Mouse (Mus musculus): ENCODE measurements around the gene Nucb1.
A peak's percentile ranks its signal among the peaks of the same experiment; 100 is the strongest.
"Not testable (repeated sequence)": the region's sequence is repeated elsewhere in the genome, so short reads cannot be mapped to it uniquely, and the experiment has no call there.

The Nucb1 gene

DNA sequence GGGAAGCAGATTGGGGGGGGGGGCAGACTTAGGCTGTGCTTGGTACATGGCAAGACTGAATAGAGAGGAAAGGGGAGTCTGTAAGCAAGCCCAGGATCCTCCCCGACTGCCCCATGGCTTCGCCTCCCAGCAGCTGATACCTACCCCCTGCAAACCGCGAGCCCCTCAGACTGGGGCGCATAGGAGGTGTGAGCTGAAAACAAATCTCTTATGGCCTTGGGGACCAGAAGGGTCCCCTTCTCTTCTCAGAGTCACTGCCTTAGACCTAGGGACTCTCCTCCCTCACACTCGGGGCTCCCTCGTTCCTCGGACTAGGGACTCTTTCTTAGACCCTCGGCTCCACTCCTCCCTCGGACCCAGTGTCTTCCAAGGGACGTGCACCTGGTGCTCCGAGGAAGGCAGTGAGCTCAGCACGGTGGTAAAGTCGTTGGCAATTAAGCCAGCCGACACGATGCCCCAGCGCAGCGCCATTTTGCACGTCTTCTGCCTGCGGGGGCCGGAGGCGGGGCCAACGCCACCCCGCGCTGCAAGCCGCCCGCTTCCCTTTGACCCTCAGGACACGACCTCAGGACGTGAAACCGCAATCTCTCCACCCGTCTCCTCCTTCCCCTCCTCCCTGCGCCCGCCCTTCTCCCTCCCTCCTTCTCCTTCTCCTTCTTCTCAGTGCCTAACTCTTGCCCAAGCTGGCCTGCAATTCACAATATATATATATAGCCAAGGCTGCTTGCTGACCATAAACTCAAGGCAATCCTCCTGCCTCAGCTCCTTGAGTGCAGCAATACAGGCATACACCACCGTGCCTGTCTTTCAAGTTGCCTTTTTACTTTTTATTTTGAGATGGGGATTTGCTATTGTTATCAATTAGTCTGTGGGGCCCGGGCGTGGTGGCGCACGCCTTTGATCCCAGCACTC is 21.7 kb downstream of the Nucb1 start, which contains the start of gene Dhdh:
Gene Dhdh (minus strand): TSS at position 513 of the 912 bp plus-strand sequence.
- DNase-seq: peak; percentile 25 to 38

DNA sequence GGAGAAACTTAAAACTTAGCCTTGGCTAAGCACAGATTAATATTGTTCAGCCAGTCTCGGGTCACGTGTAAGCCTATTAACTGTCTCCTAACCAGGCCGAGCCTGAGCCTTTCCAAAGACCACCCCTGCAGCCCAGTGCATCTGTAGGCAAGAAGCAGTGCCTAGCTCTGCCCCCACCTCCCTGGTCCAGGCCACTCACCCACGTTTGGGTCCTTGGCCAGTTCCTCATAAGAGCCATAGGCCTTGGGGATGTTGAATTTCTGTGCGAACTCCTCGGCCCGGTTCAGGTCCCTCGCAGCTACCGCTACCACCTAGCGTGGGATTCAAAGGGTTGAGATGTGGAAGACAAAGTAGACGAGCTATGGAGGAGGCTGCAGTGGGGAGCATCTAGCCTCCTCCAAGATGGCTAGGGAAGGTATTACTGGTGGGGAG is 22.3 kb downstream of the Nucb1 start:
- DNase-seq: no peak

DNA sequence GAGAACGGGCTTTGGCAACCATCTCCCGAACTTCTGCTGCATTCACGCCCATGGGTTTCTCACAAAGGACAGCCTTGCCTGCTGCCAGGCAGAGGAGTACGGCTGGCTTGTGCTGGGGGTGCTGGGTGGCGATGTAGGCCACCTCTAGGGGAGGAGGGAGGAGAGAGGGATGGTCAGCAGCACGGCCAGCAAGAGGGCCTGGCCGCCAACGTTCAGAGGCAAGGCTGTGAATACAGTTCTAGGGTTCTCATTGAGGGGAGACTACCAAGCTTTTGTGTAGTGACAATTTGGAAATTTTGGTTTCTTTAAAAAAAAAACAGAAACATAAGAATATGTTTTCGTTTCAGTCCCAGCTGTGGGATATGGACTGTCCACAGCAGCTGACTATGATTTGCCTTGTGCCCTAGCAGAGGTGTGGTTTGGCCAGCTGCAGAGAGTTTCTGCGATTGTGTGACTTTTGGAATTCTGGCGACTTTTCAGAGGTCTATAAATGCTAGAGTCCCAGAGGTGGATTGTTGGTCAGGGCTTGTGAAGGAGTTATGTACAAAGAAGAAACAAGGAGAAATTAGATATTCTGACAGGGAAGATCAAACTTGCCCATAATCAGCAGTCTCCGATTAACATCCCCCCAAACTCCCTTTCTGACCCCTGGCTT is 23.3 kb downstream of the Nucb1 start, which contains the start of gene Gm45808:
Gene Gm45808 (minus strand): TSS at position 51 of the 655 bp plus-strand sequence.
- no peak for DNase-seq

DNA sequence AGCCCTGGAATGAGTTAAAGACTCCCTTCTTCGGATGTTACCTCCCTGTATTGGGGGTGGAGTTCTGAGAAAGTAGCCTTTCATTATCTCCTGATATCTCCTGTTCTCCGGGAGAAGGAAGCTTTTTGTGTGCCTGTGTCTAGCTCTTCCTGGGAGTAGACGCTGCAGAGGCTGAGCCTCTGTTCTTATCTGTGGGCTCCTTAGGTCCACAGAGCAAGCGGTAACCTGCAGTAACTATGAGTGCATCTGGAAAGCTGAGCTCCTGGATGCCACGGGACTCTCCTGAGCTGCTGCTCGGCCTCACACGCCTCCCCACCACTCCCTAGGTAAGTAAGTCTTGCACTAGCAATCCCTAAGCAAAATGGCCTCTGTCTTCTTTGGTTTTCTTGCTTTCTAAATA is 24.0 kb downstream of the Nucb1 start:
- no peak for DNase-seq

DNA sequence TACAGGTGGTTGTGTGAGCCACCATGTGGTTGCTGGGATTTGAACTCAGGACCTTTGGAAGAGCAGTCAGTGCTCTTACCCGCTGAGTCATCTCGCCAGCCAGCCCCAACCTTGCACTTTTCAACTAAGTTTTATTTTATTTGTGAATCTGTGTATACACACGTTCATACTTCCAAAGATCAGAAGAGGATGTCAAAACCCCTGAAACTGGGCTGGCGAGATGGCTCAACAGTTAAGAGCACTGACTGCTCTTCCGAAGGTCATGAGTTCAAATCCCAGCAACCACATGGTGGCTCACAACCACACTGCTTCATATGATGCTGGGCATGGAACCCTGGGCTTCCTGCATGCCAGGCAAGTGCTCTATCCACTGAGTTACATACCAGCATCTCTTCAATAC is 25.2 kb downstream of the Nucb1 start:
- DNase-seq: not testable (repeated sequence)

DNA sequence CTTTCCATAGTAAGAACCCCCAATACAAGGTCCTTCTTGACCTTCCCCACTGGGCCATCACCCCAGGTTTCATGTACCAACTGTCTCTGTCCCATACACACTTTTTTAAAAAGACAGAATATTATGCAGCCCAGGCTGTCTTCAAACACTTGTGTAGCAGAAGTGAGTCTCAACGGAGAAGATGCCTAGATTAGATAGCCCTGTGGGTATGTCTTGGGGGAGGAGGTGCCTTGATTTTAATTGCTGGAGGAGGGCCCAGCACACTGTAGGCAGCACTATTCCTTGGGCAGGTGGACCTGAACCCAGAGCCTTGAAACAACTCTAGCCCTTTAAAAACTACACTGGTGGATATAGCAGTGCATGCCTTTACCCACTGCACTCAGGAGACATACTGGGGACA is 28.0 kb downstream of the Nucb1 start:
- DNase-seq: no peak

DNA sequence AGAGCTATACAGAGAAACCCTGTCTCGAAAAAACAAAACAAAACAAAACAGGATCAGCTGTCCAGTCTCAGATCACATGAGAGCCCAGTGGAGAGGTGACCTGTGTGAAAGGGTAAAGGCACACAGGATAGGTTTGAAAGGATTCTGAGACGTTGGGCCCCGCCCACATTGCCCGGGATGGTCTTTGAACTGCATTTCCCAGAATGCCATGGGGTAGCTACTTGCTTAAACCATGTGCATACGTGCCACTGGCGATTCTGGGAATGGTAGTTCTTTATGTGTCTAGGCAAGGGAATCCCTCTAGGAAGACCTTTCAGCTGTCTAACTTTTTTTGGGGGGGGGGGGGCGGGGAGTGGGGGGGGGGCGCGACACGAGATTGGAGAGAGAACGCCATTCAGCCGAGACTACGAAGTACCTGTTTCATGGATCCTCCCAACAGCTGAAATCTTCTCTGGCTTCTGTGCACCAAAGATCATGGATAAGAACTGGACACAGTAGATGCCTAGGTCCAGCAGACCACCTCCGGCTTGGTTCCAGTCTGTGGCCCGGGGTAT is 28.8 kb downstream of the Nucb1 start, which contains the start of gene Tulp2:
Gene Tulp2 (plus strand): TSS at position 504 of the 554 bp plus-strand sequence.
- peak; percentile 48 to 60 for DNase-seq

DNA sequence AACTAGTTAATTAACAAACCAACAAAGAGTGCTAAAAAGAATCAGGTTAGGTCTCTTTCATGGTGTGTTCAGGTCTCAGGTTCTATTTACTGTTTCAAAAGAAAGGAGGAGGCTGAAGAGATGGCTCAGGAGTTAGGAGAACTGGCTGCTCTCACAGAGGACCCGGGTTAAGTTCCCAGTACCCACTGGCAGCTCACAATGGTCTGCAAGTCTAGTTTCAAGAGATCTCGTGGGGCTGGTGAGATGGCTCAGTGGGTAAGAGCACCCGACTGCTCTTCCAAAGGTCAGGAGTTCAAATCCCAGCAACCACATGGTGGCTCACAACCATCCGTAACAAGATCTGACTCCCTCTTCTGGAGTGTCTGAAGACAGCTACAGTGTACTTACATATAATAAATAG is 29.9 kb downstream of the Nucb1 start:
- not testable (repeated sequence) for DNase-seq

DNA sequence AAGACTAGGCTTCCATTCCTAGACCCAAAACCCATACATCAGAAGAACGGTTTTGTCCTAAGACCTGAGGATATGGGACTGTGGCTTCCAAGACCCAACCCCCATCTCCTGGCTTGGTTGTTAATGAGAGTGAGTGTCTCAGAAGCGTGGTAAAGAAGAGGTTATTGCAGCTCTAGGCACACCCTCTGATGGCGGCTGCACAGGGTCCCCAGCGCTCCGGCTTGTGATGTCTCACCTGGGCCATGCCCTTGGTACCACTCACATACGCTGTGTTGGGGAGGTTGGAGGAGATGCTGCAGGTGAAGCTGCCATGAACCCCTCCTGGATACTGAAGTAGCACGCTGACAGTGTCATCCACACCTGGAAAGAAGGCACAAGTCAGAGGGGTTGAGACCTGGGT is 31.4 kb downstream of the Nucb1 start:
- DNase-seq: no peak

DNA sequence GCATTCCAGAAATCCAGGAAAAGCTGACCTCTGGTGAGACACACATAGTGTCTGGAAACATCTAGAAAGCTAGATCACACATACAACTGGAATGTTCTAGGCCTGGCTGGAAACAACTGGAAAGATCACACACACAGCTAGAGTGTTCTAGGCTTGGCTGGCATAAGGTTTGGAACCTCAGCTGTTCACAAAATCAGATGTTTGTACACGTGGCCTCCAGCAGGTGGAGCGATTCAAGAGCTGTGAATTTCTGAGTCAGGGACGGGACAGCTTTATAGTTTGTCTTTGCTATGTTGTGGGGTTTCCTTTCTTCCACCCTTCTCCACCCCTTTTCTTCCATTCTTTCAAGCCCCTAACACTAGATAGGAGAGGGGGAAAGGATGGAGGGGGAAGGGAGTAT is 33.2 kb downstream of the Nucb1 start:
- no peak for DNase-seq

DNA sequence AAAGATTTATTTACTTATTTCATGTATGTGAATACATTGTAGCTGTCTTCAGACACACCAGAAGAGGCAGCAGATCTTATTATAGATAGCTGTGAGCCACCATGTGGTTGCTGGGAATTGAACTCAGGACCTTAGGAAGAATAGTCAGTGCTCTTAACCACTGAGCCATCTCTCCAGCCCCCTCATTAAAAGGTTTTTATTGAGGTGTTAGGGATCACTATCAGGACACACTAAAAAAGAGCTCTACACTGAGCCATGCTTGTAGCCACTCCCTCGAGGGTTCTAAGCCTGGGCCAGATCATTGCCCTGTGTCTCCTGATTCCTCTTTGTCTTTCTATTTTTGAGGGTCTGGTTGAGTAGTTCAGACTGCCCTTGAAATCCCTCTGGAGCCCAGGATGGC is 33.8 kb downstream of the Nucb1 start:
- DNase-seq: no peak

DNA sequence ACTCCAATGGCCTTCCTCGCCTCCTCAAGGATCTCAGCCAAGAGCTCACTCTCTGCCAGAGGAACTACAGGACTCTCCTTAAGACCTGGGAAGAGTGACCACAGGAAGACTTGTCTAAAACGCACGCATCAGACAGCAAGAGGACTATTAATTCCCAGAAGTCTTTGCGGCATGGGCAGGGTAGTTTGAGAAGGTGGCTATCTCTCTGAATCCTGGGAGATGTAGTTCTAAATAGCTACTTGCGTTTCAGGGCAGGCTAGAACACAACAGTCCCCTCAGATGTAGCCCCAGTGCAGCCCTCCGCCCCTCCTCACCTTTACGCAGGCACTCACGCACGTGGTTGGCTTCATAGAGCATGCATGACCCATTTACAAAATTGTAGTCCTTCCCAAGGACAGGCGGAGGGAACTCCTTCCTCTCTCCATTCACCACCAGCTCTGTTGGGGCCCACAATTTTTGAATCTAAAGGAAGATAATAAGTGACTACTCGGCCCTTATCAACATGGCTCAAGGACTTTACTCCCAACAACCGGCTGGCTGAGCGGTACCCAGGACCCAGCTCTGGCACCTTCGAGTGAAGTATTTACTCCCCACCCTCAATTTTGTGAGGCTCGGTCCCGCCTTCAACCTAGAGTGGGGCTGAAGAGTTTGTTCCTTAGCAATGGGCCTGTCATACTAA is 34.8 kb downstream of the Nucb1 start:
- no peak for DNase-seq

DNA sequence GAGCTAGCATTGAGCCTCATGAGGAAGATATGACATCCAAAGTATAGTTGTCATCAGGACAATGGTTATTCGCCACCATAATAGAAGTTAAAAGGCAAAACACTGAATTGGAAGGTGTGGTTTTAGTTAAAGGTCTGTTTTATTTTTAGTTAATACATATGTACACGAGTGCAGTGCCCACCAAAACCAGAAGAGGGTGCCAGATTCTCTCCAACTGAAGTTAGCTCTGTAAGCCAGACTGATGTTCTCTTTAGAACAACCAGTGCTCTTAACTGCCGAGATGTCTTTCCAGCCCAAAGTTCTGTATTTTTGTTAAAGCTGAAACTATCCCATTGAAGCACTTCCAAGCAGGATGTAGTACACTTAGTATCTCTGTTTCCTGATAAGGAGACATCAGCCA is 39.3 kb downstream of the Nucb1 start:
- DNase-seq: no peak

DNA sequence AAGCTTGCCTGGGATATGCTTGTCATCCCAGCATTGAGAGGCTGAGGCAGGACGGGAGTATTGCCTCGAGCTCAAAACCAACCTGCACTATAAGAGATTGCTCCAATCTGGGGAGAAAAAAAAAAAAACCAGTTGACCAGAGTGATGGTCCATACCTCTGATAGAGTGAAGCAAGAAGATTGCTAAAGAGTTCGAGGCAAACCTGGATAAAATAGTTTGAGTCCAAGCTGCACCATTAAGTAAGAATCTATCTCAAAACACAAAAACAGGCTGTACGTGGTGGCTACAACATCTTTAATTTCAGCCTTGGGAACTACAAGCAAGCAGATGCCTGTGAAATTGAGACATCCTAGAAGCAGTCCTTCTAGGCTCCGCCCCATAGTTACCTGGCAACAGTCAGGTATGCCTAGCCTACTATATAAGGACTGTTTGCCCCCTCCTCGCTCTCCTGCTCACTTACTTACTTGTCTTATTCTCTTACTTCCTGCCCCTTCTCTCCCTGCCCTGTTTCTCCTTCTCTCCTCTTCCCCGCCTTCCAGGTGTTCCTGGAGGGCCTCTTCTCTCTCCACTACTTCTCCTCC is 43.0 kb downstream of the Nucb1 start:
- DNase-seq: no peak

DNA sequence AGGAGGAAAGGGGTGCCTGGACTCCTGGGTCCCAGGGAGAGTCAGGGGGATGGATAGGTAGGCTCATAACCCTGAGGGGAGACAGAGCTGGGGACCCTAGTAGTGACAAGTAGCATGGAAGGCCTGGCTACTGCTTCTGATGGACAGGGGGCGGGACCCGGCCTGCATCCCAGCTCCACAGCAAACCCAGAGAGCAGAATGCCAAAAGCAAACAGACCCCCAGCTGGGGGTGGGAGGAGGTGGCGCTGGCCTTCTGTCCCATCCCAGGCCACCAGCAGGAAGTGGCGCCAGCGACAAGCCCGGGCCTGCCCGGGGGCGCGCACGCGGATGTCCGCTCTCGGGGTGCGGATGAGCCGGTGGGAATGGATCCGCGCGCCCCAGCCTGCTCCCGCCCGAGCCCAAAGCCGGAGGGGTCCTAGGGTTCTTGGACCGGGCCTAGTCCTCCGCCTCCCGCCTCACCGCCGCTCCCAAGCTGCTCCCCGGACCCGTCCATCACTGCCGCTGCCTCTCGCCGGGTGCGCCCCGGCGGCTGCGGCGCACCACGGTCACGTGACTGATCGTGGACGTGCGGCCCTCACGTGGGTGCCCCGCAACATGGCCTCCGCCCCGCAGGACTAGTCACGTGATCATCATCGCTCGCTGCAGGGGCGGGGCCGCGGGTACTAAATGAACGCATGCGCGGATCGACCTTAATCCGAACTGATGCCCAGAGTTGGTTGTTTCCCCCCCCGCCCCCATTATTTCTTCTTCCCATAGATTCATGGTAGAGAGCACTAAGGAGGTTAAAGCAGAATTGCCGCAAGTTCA is 43.7 kb downstream of the Nucb1 start, which contains the start of gene Bax:
Gene Bax (minus strand): TSS at position 616 of the 807 bp plus-strand sequence.
- DNase-seq: peak; percentile 81 to 86

DNA sequence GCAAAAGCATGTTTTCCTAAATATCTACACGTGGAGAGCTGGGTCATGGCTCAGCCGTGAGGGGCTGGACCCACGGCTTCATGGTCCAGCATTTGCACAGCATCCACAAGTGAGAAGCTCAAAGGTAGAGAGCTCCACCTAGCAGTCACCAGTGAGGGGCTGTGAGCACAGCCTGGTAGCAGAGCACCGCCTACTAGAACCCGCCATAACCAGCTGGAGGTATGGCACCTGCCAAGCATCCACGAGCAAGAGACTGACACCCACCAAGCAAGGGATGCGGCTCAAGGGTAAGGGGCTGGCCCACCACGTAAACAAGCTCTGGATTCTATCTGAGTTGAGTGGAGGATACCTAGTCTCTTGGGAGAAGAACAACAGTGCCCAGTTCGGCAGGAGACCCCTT is 44.7 kb downstream of the Nucb1 start:
- peak in 1 of 2 experiments; percentile 35 for DNase-seq

DNA sequence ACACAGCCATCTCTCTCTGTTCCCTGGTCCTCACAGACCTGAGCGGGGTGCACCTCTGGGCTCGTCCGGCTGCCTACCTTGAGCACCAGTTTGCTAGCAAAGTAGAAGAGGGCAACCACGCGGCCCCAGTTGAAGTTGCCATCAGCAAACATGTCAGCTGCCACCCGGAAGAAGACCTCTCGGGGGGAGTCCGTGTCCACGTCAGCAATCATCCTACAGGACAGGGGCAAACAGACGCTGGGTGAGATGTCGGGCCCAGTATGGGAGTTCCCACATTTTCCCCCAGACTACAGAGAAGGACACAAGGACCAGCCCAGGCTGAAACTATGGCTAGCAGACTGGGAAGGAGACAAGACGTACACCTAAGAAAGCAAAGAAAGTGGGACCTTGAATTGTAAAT is 45.1 kb downstream of the Nucb1 start:
- no peak for DNase-seq

DNA sequence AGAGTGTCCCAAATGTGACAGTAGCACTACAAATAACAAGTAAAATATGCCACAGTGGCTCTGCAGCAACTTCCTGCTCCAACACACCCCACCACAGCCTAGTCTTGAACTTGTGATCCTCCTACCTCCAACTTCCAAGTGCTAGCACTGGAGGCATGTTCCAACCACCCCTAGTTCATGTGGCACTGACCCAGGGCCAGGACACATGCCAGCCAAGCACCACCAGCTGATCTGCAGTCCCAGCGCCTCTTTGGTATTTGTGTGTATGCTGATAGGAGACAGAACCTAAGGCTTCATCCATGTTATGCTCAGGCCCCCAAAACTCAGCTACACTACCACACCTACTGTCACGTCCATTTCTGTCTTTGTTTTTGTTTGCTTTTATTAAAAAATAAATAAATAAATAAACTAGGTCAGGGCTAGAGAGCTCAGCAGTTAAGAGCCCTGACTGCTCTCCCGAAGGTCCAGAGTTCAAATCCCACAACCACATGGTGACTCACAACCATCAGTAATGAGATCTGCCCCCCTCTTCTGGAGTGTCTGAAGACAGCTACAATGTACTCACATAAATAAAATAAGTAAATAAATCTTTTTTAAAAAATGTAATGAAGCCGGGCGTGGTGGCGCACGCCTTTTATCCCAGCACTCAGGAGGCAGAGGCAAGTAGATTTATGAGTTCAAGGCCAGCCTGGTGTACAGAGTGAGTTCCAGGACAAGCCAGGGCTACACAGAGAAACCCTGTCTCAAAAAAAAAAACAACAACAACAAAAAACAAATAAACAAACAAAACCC is 46.0 kb downstream of the Nucb1 start:
- no peak for DNase-seq

DNA sequence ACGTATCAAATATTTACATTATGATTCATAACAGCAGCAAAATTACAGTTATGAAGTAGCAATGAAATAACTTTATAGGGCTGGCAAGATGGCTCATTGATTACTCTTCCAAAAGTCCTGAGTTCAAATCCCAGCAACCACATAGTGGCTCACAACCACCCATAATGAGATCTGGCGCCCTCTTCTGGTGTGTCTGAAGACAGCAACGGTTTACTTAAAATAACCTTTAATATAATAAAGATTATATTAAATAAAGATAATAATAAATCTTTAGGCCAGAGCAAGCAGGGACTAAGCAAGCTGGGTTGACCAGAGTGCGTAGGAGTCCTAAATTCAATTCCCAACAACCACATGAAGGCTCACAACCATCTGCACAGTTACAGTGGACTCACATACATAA is 47.3 kb downstream of the Nucb1 start:
- DNase-seq: not testable (repeated sequence)

DNA sequence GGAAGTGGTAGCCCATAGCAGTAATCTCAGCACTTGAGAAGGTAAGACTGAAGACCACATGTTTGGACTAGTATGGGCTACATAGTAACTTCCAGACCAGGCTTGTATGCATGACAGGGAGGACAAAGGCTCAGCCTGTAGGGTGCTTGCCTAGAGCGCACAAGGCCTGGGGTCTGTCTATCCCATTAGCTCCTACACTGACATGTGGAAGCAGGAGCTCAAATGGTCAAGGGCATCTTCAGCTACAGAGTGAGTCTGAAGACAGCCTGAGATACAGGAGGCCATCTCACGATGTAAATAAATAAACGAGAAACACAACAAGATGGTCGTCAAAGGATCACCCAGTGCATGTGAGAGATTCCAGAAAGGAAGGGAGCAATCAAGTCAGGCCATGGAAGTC is 47.9 kb downstream of the Nucb1 start:
- no peak for DNase-seq

DNA sequence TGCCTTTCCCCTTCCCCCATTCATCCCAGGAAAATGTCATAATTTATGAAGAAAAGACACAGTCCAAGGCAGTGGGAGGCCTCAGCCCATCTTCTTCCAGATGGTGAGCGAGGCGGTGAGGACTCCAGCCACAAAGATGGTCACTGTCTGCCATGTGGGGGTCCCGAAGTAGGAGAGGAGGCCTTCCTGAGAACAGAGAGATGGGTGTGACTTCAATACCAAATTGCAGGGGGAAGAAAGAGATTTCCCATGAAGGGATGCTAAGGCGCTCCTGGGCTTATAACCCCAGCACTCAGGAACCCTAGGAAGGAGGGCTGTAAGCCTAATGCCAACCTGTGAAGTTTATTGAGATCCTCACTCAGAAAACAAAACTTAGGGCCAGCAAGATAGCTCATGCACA is 48.4 kb downstream of the Nucb1 start:
- DNase-seq: no peak

All from thymus, adult 18-20 months (tissue).